Mouse (Mus musculus) gonadal fat pad, adult 2 months (tissue): ENCODE measurements around the gene Ptprm. TPM values are rescaled to one million over a fixed set of nuclear protein-coding genes. Genes with fewer than 3 reads are reported as not detected.

Experiments used
- DNase-seq: peaks from one replicate; pipeline ENCODE4 v3.0.0-alpha.2; 2012; ENCODE audit warnings: low read depth
- polyA plus RNA-seq: library from polyadenylated mRNA; depleted of rRNA; stranded (reverse); fragments of >200 nt; gene quantifications from 2 replicates; pipeline ENCODE4 v1.2.3, GENCODE M21; 2012

Ptprm gene
- polyA plus RNA-seq, 1 experiment, result 16.9 TPM

GRCm38 (mm10) chr17:66769365-66770363, 584.6 kb downstream of the Ptprm start:
- no peak for DNase-seq

GRCm38 (mm10) chr17:66768689-66769275, 585.5 kb downstream of the Ptprm start:
- DNase-seq, result no peak

- no peak for DNase-seq
Observed at GRCm38 (mm10) chr17:66766166-66766565, 588.1 kb downstream of the Ptprm start.

GRCm38 (mm10) chr17:66764435-66764834, 589.8 kb downstream of the Ptprm start:
- DNase-seq, result no peak

- DNase-seq, result no peak
Observed at GRCm38 (mm10) chr17:66762716-66763115, 591.5 kb downstream of the Ptprm start.

- no peak for DNase-seq
Observed at GRCm38 (mm10) chr17:66761326-66762296, 592.6 kb downstream of the Ptprm start.

GRCm38 (mm10) chr17:66757025-66757511, 597.2 kb downstream of the Ptprm start:
- no peak for DNase-seq

- DNase-seq, result no peak
Observed at GRCm38 (mm10) chr17:66756500-66756899, 597.8 kb downstream of the Ptprm start.

- no peak for DNase-seq
Observed at GRCm38 (mm10) chr17:66755191-66755654, 599.0 kb downstream of the Ptprm start.

- DNase-seq, result no peak
Observed at GRCm38 (mm10) chr17:66754208-66754865, 599.9 kb downstream of the Ptprm start.

GRCm38 (mm10) chr17:66751746-66752145, 602.5 kb downstream of the Ptprm start:
- no peak for DNase-seq

- DNase-seq, result no peak
Observed at GRCm38 (mm10) chr17:66750481-66751206, 603.6 kb downstream of the Ptprm start.

GRCm38 (mm10) chr17:66749976-66750375, 604.3 kb downstream of the Ptprm start:
- no peak for DNase-seq

GRCm38 (mm10) chr17:66746506-66746905, 607.8 kb downstream of the Ptprm start:
- no peak for DNase-seq

GRCm38 (mm10) chr17:66743321-66743720, 610.9 kb downstream of the Ptprm start:
- DNase-seq, result no peak

GRCm38 (mm10) chr17:66738779-66739345, 615.4 kb downstream of the Ptprm start:
- DNase-seq, result no peak

GRCm38 (mm10) chr17:66738331-66738730, 615.9 kb downstream of the Ptprm start:
- DNase-seq, result no peak

GRCm38 (mm10) chr17:66736450-66736849, 617.8 kb downstream of the Ptprm start:
- DNase-seq, result no peak

GRCm38 (mm10) chr17:66733541-66733940, 620.7 kb downstream of the Ptprm start:
- no peak for DNase-seq

- no peak for DNase-seq
Observed at GRCm38 (mm10) chr17:66729979-66730378, 624.3 kb downstream of the Ptprm start.
